Mouse (Mus musculus): ENCODE results near the gene Nhsl2.

- TF ChIP-seq POLR2A (IDR thresholded peaks at IDR 0.05; ENCODE audit: control insufficient read depth, low read depth, low read length) (no peak), CTCF (IDR thresholded peaks at IDR 0.05; ENCODE audit: control insufficient read depth, insufficient read depth, insufficient replicate concordance, low read depth, low read length) (no peak)
These were observed 2.6 kb downstream of the Nhsl2 start for GRCm38 (mm10) chrX:101851566-101852354.
